Mouse (Mus musculus) limb, embryonic 15.5 days (tissue): ENCODE measurements around the gene Xpo4. TPM values are rescaled to one million over a fixed set of nuclear protein-coding genes. Genes with fewer than 3 reads are reported as not detected.

ENCODE experiments used
- ATAC-seq: fragments of 200-750 bp; cut with Nextera tagmentation; 2 replicates; pipeline ENCODE4 v1.8.0; 2017; ENCODE audit warnings: low read depth, moderate TSS enrichment; ENCODE audit not compliant: insufficient number of reproducible peaks, low FRiP score, low TSS enrichment
- H3K27ac ChIP-seq: fragments of 300-500 bp; sonication (generic); 2 replicates; pipeline ENCODE4 v1.5.1; 2015; ENCODE audit warnings: moderate library complexity, mild to moderate bottlenecking, inconsistent platforms
- H3K27me3 ChIP-seq: fragments of 300-500 bp; sonication (generic); 2 replicates; pipeline ENCODE4 v1.6.1; 2015; ENCODE audit warnings: inconsistent platforms
- H3K36me3 ChIP-seq: fragments of 300-500 bp; sonication (generic); 2 replicates; pipeline ENCODE4 v1.6.1; 2015; ENCODE audit warnings: inconsistent platforms
- H3K4me1 ChIP-seq: fragments of 300-500 bp; sonication (generic); 2 replicates; pipeline ENCODE4 v1.6.1; 2015; ENCODE audit warnings: inconsistent platforms
- H3K4me2 ChIP-seq: fragments of 300-500 bp; sonication (generic); 2 replicates; pipeline ENCODE4 v1.6.1; 2015; ENCODE audit warnings: mild to moderate bottlenecking, inconsistent platforms
- H3K4me3 ChIP-seq: fragments of 300-500 bp; sonication (generic); 2 replicates; pipeline ENCODE4 v1.5.1; 2015; ENCODE audit warnings: mild to moderate bottlenecking, inconsistent platforms
- H3K9ac ChIP-seq: fragments of 300-500 bp; sonication (generic); 2 replicates; pipeline ENCODE4 v1.6.1; 2015; ENCODE audit warnings: inconsistent platforms
- H3K9me3 ChIP-seq: fragments of 300-500 bp; sonication (generic); 2 replicates; pipeline ENCODE4 v1.6.1; 2016; ENCODE audit warnings: inconsistent platforms
- WGBS: fragments of 180-500 bp; shearing (Covaris S2); methylation state at CpG from one replicate; pipeline ENCODE4 v1.1.7; 2015; 5-methylcytosine and 5-hydroxymethylcytosine counted together
- polyA plus RNA-seq: library from polyadenylated mRNA; unstranded; fragments of >200 nt; fragmentation: Nextera tagmentation; extraction: Ambion mirVana; gene quantifications from 2 replicates; pipeline ENCODE4 v1.2.1, GENCODE M21; 2015

Xpo4 gene
- polyA plus RNA-seq, 1 experiment from 2014 or later = 18.7 TPM

GRCm38 (mm10) chr14:57546131-57546530 is 119.1 kb downstream of the Xpo4 start:
- peaks cover 33% of the 10 kb centered on the region for H3K36me3 ChIP-seq
- H3K27ac ChIP-seq = peak overlapping the region; percentile 77

GRCm38 (mm10) chr14:57545526-57545925 is 119.7 kb downstream of the Xpo4 start:
- Histone ChIP-seq H3K27me3 (no peaks in the 10 kb centered on the region), H3K4me1 (peaks cover 18% of the 10 kb centered on the region), H3K9ac (no peak overlapping the region), H3K4me2 (no peak overlapping the region), H3K36me3 (peaks cover 33% of the 10 kb centered on the region), H3K9me3 (no peaks in the 10 kb centered on the region), H3K27ac (no peak overlapping the region), H3K4me3 (no peak overlapping the region)
- WGBS = 82% methylated on average over 17 of the region's 17 CpGs
- ATAC-seq = no peak

More at GRCm38 (mm10) chr14:57546131-57546530, 119.1 kb downstream of the Xpo4 start:
- no peak overlapping the region for H3K9ac ChIP-seq
- no peak overlapping the region for H3K4me2 ChIP-seq
- H3K4me3 ChIP-seq = no peak overlapping the region
- no peaks in the 10 kb centered on the region for H3K9me3 ChIP-seq
- no peaks in the 10 kb centered on the region for H3K27me3 ChIP-seq
- WGBS = 61% methylated on average over 8 of the region's 8 CpGs
- ATAC-seq = no peak
- H3K4me1 ChIP-seq = peaks cover 18% of the 10 kb centered on the region

DNA sequence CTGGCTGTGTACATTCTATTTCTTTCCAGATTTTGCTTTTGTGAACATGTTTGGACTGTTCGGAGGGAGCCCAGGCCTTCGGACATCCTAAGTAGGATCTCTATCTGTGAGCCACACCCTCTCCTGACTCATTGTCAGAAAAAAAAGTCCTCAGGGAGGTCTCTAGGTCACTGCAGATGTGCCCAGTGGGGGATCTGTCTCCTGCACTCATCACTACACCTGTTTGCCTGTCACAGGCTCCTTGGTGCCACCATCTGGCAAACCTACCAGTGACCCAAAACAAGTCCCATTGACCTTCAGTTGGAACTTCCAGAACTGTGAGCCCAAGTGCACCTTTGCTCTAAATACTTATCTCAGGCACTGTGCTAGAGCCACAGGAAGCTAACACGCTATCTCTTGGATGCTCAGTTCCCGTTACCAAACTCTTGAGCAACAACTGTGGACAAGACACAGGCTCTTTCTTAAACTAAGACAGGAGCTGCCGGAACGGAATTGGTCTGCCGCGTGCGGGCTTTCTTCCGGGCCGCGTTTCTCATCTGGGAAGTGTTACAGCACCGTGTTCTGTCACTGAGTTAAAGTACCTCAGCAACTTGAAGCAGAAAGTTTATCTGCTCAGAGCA is 121.7 kb downstream of the Xpo4 start:
- no peak overlapping the region for H3K4me2 ChIP-seq
- H3K9me3 ChIP-seq = no peaks in the 10 kb centered on the region
- ATAC-seq = no peak
- peaks cover 15% of the 10 kb centered on the region; the same call in 1 of the 2 replicates for H3K36me3 ChIP-seq
- peaks cover 18% of the 10 kb centered on the region for H3K4me1 ChIP-seq
- H3K4me3 ChIP-seq = no peak overlapping the region
- no peak overlapping the region for H3K9ac ChIP-seq
- 93% methylated on average over 13 of the region's 13 CpGs for WGBS
- no peaks in the 10 kb centered on the region for H3K27me3 ChIP-seq
- H3K27ac ChIP-seq = no peak overlapping the region

DNA sequence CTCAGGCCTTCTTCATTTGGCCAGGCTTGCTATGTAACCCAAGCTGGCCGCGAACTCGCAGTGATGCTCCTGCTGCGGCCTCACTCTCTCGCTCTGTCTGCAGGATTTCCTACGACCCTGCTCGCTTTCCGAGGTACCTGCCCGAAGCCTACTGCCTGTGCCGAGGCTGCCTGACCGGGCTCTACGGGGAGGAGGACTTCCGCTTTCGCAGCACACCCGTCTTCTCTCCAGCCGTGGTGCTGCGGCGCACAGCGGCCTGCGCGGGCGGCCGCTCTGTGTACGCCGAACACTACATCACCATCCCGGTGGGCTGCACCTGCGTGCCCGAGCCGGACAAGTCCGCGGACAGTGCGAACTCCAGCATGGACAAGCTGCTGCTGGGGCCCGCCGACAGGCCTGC is 123.0 kb downstream of the Xpo4 start:
- WGBS = 66% methylated on average over 34 of the region's 34 CpGs
- H3K4me1 ChIP-seq = peaks cover 21% of the 10 kb centered on the region
- H3K36me3 ChIP-seq = peaks cover 15% of the 10 kb centered on the region; the same call in 1 of the 2 replicates
- ATAC-seq = no peak
- H3K9me3 ChIP-seq = no peaks in the 10 kb centered on the region
- no peak overlapping the region for H3K4me3 ChIP-seq
- H3K4me2 ChIP-seq = 0 out of 2 replicates have a peak overlapping the region, but pooled peaks have one; percentile 7
- no peak overlapping the region for H3K9ac ChIP-seq
- H3K27ac ChIP-seq = no peak overlapping the region
- H3K27me3 ChIP-seq = no peaks in the 10 kb centered on the region

DNA sequence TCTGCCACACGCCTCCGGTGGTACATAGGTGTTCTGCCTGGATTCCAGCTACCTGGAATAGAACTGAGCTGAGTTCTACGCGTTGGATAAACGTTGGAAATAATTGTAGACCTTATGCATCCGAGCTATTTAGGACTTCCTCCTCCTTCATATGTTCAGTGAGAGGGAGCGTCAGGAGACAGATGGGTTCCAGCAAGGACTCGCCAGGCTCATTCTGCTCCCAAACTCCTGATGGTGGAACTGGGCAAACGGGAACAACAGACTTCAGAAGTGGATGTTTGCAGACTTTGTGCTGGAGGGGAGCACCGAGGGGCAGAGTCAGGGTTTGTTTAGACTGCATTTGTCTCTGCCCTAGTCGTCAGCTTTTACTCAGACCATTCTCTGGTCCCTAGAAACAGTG is 124.5 kb downstream of the Xpo4 start:
- H3K27me3 ChIP-seq = no peaks in the 10 kb centered on the region
- no peak overlapping the region for H3K27ac ChIP-seq
- no peak overlapping the region for H3K9ac ChIP-seq
- peaks cover 15% of the 10 kb centered on the region; the same call in 1 of the 2 replicates for H3K36me3 ChIP-seq
- no peaks in the 10 kb centered on the region for H3K9me3 ChIP-seq
- WGBS = 76% methylated on average over 11 of the region's 11 CpGs
- no peak overlapping the region for H3K4me2 ChIP-seq
- H3K4me1 ChIP-seq = peaks cover 18% of the 10 kb centered on the region
- ATAC-seq = no peak
- no peak overlapping the region for H3K4me3 ChIP-seq

DNA sequence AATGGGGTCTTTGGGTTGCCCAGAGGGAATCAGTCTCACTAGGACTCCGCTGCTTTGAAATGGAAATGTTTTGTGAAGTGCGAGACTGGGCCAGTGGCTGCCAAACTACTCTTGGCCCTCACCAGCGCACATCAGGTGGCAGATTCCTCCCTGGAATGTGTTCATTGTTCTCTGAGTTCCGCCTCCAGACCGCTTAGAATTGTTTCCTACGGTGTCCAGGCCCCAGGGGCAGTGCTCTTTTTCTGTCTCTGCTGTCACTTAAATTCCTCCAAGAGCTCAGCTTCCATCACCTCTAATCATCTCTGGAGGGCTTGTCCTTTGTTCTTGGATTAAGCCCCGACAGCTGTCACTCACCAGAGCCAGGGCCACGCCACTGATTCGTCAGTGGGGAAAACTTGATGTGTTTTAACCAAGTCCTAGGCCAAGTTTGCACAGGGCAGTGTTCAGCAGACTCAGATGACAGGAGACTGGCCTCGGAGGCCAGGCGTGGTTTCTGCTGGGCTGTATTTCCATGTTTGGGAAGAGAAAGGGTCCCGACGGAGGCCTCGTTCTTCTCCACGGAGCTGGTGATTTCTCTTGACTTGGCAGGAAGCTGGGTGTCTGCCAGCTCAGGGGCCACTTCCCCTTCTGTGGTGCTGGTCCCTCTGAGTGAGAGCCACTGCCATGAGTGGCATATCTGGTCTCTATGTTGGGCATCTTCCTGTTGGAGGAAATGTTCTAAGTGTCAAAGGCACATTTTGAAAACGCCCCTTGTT is 127.8 kb downstream of the Xpo4 start:
- H3K36me3 ChIP-seq = peaks cover 7% of the 10 kb centered on the region; the same call in 1 of the 2 replicates
- peak overlapping the region; percentile 63 for H3K27ac ChIP-seq
- H3K4me1 ChIP-seq = peaks cover 35% of the 10 kb centered on the region
- H3K9me3 ChIP-seq = no peaks in the 10 kb centered on the region
- no peak overlapping the region for H3K4me3 ChIP-seq
- no peak for ATAC-seq
- WGBS = 22% methylated on average over 16 of the region's 16 CpGs
- no peak overlapping the region for H3K4me2 ChIP-seq
- no peak overlapping the region for H3K9ac ChIP-seq
- no peaks in the 10 kb centered on the region for H3K27me3 ChIP-seq

- Histone ChIP-seq H3K9ac (no peak overlapping the region), H3K4me2 (no peak overlapping the region), H3K4me3 (no peak overlapping the region), H3K4me1 (peaks cover 35% of the 10 kb centered on the region), H3K27ac (peak overlapping the region; percentile 63), H3K27me3 (no peaks in the 10 kb centered on the region), H3K36me3 (peaks cover under 1% of the 10 kb centered on the region; the same call in 1 of the 2 replicates), H3K9me3 (no peaks in the 10 kb centered on the region)
- no peak for ATAC-seq
- WGBS = 51% methylated on average over 9 of the region's 9 CpGs
Measured at GRCm38 (mm10) chr14:57536820-57537219, 128.4 kb downstream of the Xpo4 start.

- WGBS = 41% methylated on average over 6 of the region's 6 CpGs
- Histone ChIP-seq H3K9me3 (no peaks in the 10 kb centered on the region), H3K27me3 (no peaks in the 10 kb centered on the region), H3K9ac (no peak overlapping the region), H3K4me3 (no peak overlapping the region), H3K4me1 (peaks cover 35% of the 10 kb centered on the region), H3K4me2 (no peak overlapping the region), H3K36me3 (no peaks in the 10 kb centered on the region), H3K27ac (peak overlapping the region; percentile 86)
- peak; percentile 16; the same call in 1 of the 2 replicates for ATAC-seq
Measured at GRCm38 (mm10) chr14:57535646-57536045, 129.6 kb downstream of the Xpo4 start.

DNA sequence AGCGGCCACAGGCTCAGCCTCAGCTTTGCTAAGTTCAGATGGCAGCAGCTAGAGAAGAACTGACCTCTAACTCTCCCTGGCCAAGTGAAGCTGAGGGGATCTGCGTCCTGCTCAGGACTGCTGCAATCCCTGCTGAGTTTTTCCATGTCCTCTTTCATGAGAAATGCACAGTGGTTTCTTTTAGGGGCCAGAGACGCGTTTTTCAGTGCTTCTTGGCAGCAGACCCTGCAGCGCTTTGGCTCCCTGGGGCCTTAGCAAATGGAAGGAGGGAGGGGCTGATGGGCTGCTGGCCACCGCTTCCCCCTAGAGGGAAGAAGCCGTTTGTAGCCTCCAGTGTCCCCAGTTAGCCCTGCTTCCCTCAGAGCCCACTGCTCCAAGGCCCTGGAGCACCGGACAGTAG is 130.3 kb downstream of the Xpo4 start:
- H3K4me1 ChIP-seq = peaks cover 35% of the 10 kb centered on the region
- H3K4me2 ChIP-seq = no peak overlapping the region
- no peak overlapping the region for H3K9ac ChIP-seq
- no peaks in the 10 kb centered on the region for H3K36me3 ChIP-seq
- H3K9me3 ChIP-seq = no peaks in the 10 kb centered on the region
- no peaks in the 10 kb centered on the region for H3K27me3 ChIP-seq
- ATAC-seq = peak; percentile 44
- WGBS = 17% methylated on average over 8 of the region's 8 CpGs
- peak overlapping the region; percentile 86 for H3K27ac ChIP-seq
- H3K4me3 ChIP-seq = no peak overlapping the region

GRCm38 (mm10) chr14:57534346-57534745 is 130.9 kb downstream of the Xpo4 start:
- H3K4me3 ChIP-seq = no peak overlapping the region
- no peak overlapping the region for H3K4me2 ChIP-seq
- no peaks in the 10 kb centered on the region for H3K9me3 ChIP-seq
- no peak for ATAC-seq
- H3K36me3 ChIP-seq = no peaks in the 10 kb centered on the region
- H3K9ac ChIP-seq = no peak overlapping the region
- H3K27ac ChIP-seq = peak overlapping the region; percentile 86
- 15% methylated on average over 5 of the region's 5 CpGs for WGBS
- H3K27me3 ChIP-seq = no peaks in the 10 kb centered on the region
- H3K4me1 ChIP-seq = peaks cover 40% of the 10 kb centered on the region

DNA sequence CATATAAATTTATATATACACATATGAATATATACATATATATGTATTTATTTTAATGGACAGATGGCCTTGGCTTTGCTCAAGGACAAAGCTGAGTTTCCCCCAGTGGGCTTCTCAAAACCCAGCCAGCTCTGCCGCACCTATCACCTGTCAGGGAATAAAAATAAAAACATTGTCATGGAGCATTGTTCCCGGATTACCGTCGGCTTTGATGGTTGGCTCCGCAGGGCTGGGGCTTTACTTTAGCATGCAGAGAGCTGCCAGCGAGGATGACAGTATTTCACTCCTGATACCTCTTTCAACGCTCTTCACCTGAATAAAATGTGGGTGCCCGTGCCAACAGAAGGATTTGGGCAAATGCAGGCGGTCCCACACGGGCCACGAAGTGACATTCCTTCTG is 131.4 kb downstream of the Xpo4 start:
- H3K27me3 ChIP-seq = no peaks in the 10 kb centered on the region
- no peak for ATAC-seq
- no peak overlapping the region for H3K4me3 ChIP-seq
- no peaks in the 10 kb centered on the region for H3K9me3 ChIP-seq
- H3K9ac ChIP-seq = no peak overlapping the region
- WGBS = 29% methylated on average over 11 of the region's 11 CpGs
- H3K4me2 ChIP-seq = no peak overlapping the region
- H3K36me3 ChIP-seq = no peaks in the 10 kb centered on the region
- H3K4me1 ChIP-seq = peaks cover 44% of the 10 kb centered on the region
- peak overlapping the region; percentile 86 for H3K27ac ChIP-seq

DNA sequence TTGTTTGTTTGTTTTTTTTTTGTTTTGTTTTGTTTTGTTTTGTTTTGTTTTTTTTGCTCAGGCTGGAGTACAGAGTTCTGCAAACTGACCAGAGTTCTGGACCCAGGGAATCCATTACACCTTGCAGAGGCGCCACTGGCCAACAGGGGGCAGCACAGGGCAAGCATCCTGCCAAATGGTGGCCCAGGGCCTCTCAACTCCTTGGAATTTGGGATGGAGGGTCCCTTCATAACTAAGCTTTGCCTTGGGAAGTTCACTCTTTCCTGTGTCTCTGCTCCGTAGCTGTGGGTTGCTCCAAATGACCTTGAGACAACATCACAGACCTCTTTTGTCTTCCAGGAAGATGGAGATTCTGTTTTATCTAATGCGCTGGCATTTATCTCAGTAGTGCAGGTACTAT is 132.0 kb downstream of the Xpo4 start:
- Histone ChIP-seq H3K36me3 (no peaks in the 10 kb centered on the region), H3K9me3 (no peaks in the 10 kb centered on the region), H3K9ac (no peak overlapping the region), H3K4me2 (no peak overlapping the region), H3K27me3 (no peaks in the 10 kb centered on the region), H3K4me1 (peaks cover 46% of the 10 kb centered on the region), H3K4me3 (no peak overlapping the region), H3K27ac (no peak overlapping the region)
- ATAC-seq = no peak
- WGBS = 50% methylated on average over 3 of the region's 3 CpGs
